Mouse (Mus musculus) monocyte, adult 5-6 weeks (primary cell): ENCODE results near the gene Ccdc74a. TPM values are rescaled to one million over a fixed set of nuclear protein-coding genes. Genes with fewer than 3 reads are reported as not detected.

ENCODE experiments used
- ATAC-seq: fragments of 153-309, 156-312 bp; replicated peaks from 2 replicates; pipeline ENCODE4 v1.8.0; 2017; ENCODE audit warnings: mild to moderate bottlenecking; ENCODE audit not compliant: low TSS enrichment, insufficient number of reproducible peaks, severe bottlenecking, poor library complexity, low FRiP score
- total RNA-seq: library from RNA; stranded (forward); fragments of 200-1000, 200-491, 200-594 nt; gene quantifications from 3 replicates; pipeline ENCODE4 v1.2.3, GENCODE M21; 2017

Gene Ccdc74a
- total RNA-seq, 1 experiment from 2014 or later, result not detected

GRCm38 (mm10) chr16:17639081-17639480 is 7.2 kb upstream of the Ccdc74a start:
- ATAC-seq, result no peak

GRCm38 (mm10) chr16:17639951-17640350 is 6.3 kb upstream of the Ccdc74a start:
- ATAC-seq, result no peak

DNA sequence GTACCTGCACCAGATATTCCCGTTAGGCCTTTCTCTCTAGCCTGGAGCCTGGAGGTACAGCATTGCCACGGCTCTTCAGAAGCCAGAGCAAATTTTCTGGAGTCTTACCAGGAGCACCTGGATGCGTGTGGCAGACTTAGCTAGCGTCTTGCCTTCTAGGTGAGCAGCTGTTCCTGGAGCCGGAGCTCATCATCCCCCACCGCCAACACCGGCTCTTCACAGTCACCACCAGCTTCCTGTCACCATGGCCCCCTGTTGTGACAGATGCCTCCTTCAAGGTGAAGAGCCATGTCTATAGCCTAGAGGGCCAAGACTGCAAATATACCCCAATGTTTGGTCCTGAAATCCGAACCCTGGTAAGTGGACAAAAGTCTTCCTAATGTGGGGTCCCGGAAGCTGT is 5.6 kb upstream of the Ccdc74a start:
- no peak for ATAC-seq

- ATAC-seq, result no peak
Measured at GRCm38 (mm10) chr16:17641301-17641700, 5.0 kb upstream of the Ccdc74a start.

- ATAC-seq, result no peak
Measured at GRCm38 (mm10) chr16:17642311-17642710, 4.0 kb upstream of the Ccdc74a start.

DNA sequence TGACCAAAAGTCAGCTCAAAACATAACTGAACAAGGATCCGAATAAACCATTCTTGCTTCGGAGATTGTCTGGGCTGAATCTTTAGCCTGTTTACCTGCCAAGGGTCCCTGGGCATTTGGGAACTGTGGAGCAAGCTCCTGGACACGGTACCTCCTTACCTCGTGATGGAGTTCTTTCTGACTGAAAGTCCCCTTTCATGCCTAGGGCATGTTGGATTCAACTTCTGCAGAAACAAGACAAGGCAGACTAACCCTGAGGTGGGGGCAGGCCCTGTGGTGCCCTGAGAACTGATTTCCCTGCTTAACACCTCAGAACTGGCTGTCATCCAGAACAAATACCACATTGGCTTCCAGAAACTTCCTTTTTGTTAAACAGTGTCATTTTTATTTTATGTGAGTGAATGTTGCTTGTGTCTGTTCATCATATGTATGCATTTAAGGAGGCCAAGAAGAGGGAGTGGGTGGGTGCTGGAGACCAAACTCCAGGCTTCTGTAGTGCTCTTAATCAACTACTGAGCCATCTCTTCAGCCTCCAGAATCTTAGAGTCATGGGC is 2.8 kb upstream of the Ccdc74a start:
- ATAC-seq, result no peak

GRCm38 (mm10) chr16:17647156-17647555 is 886 bp downstream of the Ccdc74a start:
- no peak for ATAC-seq

- ATAC-seq, result no peak
Measured at GRCm38 (mm10) chr16:17647566-17648340, 1.5 kb downstream of the Ccdc74a start.

GRCm38 (mm10) chr16:17649925-17650605 is 3.8 kb downstream of the Ccdc74a start:
- no peak for ATAC-seq

DNA sequence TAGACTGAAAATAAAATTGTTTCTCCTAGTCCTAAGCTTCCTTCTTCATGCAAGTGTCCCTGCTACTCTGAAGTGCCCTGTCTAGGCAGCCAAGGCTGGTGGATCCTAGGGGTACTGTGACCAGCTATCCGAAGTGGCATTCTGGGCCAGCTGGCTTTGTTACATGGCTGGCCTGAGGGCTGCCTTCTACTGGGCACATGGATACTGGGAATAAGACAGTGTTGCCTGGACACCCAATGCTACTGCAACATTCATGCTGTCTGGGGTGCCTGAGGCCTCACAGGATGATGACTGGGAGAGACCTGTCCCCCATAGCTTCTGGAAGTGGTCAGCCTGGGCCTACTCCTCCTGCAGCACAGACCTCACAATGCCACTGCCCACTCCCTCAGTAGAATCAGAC is 4.4 kb downstream of the Ccdc74a start:
- no peak for ATAC-seq

DNA sequence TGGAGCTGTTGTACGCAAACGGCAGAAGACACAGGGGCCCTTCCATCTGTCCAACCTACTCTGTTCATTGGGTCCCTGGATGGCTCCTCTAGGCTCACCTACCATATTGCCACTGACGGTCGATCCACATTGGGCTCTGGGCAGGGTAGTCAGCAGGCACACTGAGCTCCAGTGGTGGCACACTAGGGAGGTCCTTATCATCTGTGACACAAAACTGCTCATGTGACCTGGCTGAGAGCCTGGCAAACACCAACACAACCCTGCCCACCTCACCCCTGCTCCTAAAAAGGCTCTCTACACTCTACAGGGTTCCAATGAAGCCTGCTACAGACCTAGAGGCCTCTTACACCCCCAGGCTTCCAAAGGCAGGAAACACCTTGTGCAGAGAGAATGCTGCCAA is 6.3 kb downstream of the Ccdc74a start:
- no peak for ATAC-seq

DNA sequence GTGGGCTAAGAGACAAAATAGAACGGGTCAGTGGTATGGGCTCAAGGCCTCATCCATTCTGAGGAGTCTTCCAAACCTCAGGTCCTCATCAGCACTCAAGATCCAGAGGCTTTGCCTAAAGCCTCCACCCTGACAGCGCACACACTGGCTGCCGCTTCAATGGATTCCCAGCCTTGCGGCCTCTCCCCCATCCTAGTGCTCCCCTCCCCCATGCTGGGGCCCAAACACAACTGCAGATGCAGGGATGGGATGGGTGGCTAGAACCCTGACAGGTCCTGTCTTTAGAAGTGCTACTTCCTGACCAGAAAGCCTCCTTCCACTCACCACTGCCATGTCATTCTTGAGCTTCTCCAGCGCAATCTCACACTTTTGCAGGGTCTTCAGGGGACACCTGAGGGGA is 7.3 kb downstream of the Ccdc74a start:
- no peak for ATAC-seq

DNA sequence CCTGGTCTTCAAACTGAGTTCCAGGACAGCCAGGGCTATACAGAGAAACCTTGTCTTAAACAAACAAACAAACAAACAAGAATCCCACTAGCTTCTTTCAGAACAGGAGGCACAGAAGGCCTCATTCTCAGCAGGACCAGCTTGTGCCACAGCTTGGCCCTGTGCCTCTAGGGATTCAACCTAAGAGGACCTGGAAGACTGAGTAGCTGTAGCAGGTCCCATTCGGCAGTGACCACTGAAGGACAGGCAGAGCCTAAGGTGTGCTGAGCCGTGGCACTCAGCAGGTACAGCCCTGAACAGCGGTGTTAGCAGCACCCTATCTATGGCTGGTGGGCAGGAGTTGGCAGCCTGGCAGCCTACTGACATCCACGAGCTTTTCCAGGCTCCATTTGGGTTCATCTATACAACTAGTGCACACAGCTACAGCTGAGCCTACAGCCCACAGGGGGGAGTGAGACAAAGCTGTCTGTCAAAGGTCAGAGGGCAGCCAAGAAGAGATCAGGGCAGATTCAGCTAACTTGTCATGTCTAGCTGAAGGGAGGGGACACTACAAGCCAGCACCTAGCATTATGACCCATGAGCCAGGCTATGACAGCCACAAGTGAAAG is 8.0 kb downstream of the Ccdc74a start:
- ATAC-seq, result no peak

DNA sequence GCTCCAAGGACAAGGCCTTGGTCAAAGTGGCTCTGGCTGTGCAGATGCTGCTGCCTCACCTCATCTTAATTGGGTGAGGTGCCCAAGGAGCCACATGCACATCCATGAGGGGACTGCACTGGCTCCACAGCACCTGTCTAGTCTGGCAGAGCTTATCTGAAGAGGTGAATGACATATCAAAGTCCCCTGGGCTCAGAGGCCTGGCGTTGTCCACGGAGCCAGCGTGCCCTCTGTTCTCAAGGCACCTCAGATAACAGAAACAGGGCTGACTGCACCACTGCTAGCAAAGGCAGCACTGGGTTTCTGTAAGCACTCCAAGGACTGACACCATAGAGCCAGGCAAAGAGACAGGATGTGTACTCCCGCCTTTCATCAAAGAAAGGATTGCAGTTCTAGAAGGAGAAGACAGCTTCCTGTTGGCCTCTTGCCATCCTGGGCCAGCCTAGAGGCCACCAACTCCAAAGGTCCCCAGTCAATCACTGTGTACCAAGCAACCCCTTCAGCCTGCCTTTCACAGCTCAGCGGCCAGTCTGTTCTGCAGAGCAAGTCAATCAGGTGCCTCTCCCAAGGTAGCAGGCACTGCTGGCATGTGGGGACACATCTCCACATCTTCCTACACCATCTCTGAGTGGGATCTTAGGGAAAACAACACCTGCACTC is 10.1 kb downstream of the Ccdc74a start:
- no peak for ATAC-seq

GRCm38 (mm10) chr16:17665568-17665967 is 19.3 kb downstream of the Ccdc74a start:
- ATAC-seq, result no peak

DNA sequence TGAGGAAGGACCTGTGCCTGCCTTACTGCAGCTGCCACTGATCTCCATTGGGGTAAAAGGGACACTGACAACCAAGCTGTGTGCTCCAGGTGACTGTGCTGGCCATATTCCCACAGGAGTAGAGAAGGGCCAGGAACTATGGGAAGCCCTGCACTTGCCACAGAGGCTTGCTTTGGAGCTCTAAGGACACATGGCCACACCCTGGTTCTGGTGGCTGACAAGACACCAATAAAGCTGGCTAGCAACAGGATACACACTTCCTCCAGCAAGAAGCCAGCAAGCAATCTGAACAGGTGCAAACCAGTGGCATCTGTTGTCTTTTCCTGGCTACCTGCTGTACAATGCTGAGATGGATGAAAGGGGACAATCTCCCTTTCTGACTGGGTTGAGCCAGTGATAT is 23.6 kb downstream of the Ccdc74a start:
- ATAC-seq, result no peak

DNA sequence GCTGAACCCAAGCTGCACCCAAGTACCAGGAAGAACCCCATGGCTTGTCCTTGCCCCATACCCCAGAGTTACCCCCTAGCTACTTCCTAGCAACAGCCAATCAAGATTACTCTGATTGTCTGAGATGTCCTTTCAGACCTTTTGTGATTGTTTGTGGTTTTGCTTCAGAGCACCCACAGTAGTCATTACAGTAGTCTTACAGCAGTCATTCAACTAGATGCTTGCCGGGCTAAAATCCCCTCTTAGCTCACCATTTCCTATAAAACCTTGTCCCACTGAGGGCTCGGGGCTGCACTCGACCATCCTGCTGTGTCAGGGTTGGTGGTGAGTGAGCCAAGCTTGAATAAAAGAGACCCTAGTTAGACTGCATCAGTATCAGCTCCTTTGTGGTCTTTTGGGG is 48.6 kb downstream of the Ccdc74a start:
- ATAC-seq, result no peak
